Mouse (Mus musculus) lung, embryonic 15.5 days (tissue): ENCODE measurements around the gene Snrpa1. TPM values are rescaled to one million over a fixed set of nuclear protein-coding genes. Genes with fewer than 3 reads are reported as not detected.
"Not testable (repeated sequence)": the region's sequence is repeated elsewhere in the genome, so short reads cannot be mapped to it uniquely, and the experiment has no call there.

Experiments used
- ATAC-seq: fragments of 200-750 bp; cut with Nextera tagmentation; 2 replicates; pipeline ENCODE4 v1.8.0; 2017; ENCODE audit warnings: moderate number of reproducible peaks, borderline replicate concordance; ENCODE audit not compliant: low FRiP score, low TSS enrichment; ENCODE audit errors: extremely low read depth
- H3K27ac ChIP-seq: fragments of 300-500 bp; sonication (generic); 2 replicates; pipeline ENCODE4 v1.5.1; 2015; ENCODE audit warnings: moderate library complexity, mild to moderate bottlenecking, inconsistent platforms
- H3K27me3 ChIP-seq: fragments of 300-500 bp; sonication (generic); 2 replicates; pipeline ENCODE4 v1.6.1; 2015; ENCODE audit warnings: inconsistent platforms
- H3K36me3 ChIP-seq: fragments of 300-500 bp; sonication (generic); 2 replicates; pipeline ENCODE4 v1.6.1; 2015; ENCODE audit warnings: inconsistent platforms
- H3K4me1 ChIP-seq: fragments of 300-500 bp; sonication (generic); 2 replicates; pipeline ENCODE4 v1.6.1; 2015; ENCODE audit warnings: inconsistent platforms
- H3K4me2 ChIP-seq: fragments of 300-500 bp; sonication (generic); 2 replicates; pipeline ENCODE4 v1.6.1; 2015; ENCODE audit warnings: inconsistent platforms, mild to moderate bottlenecking, moderate library complexity
- H3K4me3 ChIP-seq: fragments of 300-500 bp; sonication (generic); 2 replicates; pipeline ENCODE4 v1.5.1; 2015; ENCODE audit warnings: mild to moderate bottlenecking, inconsistent platforms
- H3K9ac ChIP-seq: fragments of 300-500 bp; sonication (generic); 2 replicates; pipeline ENCODE4 v1.6.1; 2015; ENCODE audit warnings: inconsistent platforms
- H3K9me3 ChIP-seq: fragments of 300-500 bp; sonication (generic); 2 replicates; pipeline ENCODE4 v1.6.1; 2016; ENCODE audit warnings: inconsistent platforms
- WGBS: fragments of 180-500 bp; shearing (Covaris S2); methylation state at CpG from one replicate; pipeline ENCODE4 v1.1.7; 2015; 5-methylcytosine and 5-hydroxymethylcytosine counted together
- polyA plus RNA-seq: library from polyadenylated mRNA; unstranded; fragments of >200 nt; fragmentation: Nextera tagmentation; extraction: Ambion mirVana; gene quantifications from 2 replicates; pipeline ENCODE4 v1.2.1, GENCODE M21; 2015

Snrpa1 gene
- polyA plus RNA-seq, 1 experiment from 2014 or later = 177 TPM

- ATAC-seq = no peak; the same call in 1 of the 2 replicates
- Histone ChIP-seq H3K27me3 (no peaks in the 10 kb centered on the region), H3K9me3 (no peaks in the 10 kb centered on the region), H3K4me3 (no peak overlapping the region), H3K4me1 (no peaks in the 10 kb centered on the region), H3K36me3 (no peaks in the 10 kb centered on the region), H3K9ac (no peak overlapping the region), H3K27ac (no peak overlapping the region), H3K4me2 (no peak overlapping the region)
- WGBS = 75% methylated on average over 4 of the region's 4 CpGs
Measured at GRCm38 (mm10) chr7:66047975-66048374, 10.8 kb upstream of the Snrpa1 start.

- no peaks in the 10 kb centered on the region for H3K9me3 ChIP-seq
- H3K4me1 ChIP-seq = no peaks in the 10 kb centered on the region
- no peak overlapping the region for H3K9ac ChIP-seq
- H3K4me3 ChIP-seq = no peak overlapping the region
- no peak overlapping the region for H3K27ac ChIP-seq
- WGBS = 75% methylated on average over 12 of the region's 12 CpGs
- no peak overlapping the region for H3K4me2 ChIP-seq
- H3K27me3 ChIP-seq = no peaks in the 10 kb centered on the region
- ATAC-seq = no peak
- H3K36me3 ChIP-seq = no peaks in the 10 kb centered on the region
Measured at GRCm38 (mm10) chr7:66048446-66049230, 10.2 kb upstream of the Snrpa1 start.

- no peak overlapping the region for H3K9ac ChIP-seq
- H3K9me3 ChIP-seq = no peaks in the 10 kb centered on the region
- H3K36me3 ChIP-seq = no peaks in the 10 kb centered on the region
- H3K4me3 ChIP-seq = no peak overlapping the region
- H3K27ac ChIP-seq = no peak overlapping the region
- H3K4me1 ChIP-seq = no peaks in the 10 kb centered on the region
- H3K4me2 ChIP-seq = no peak overlapping the region
- H3K27me3 ChIP-seq = no peaks in the 10 kb centered on the region
- no peak for ATAC-seq
- WGBS = 85% methylated on average over 4 of the region's 4 CpGs
Measured at GRCm38 (mm10) chr7:66053946-66054483, 4.8 kb upstream of the Snrpa1 start.

GRCm38 (mm10) chr7:66055356-66055755, 3.4 kb upstream of the Snrpa1 start:
- H3K4me3 ChIP-seq, H3K9ac ChIP-seq, H3K4me1 ChIP-seq, H3K9me3 ChIP-seq, H3K27me3 ChIP-seq, H3K36me3 ChIP-seq, ATAC-seq, H3K4me2 ChIP-seq, H3K27ac ChIP-seq: not testable (repeated sequence)
- WGBS = 3% methylated on average over 2 of the region's 2 CpGs

- H3K27ac ChIP-seq = peak overlapping the region; percentile 75
- peaks cover 12% of the 10 kb centered on the region for H3K4me1 ChIP-seq
- H3K9me3 ChIP-seq = no peaks in the 10 kb centered on the region
- WGBS = under 1% methylated on average over 64 of the region's 64 CpGs
- peaks cover 27% of the 10 kb centered on the region for H3K36me3 ChIP-seq
- peak; percentile 96 for ATAC-seq
- peak overlapping the region; percentile 78 for H3K4me2 ChIP-seq
- H3K9ac ChIP-seq = peak overlapping the region; percentile 92
- no peaks in the 10 kb centered on the region for H3K27me3 ChIP-seq
- peak overlapping the region; percentile 99 for H3K4me3 ChIP-seq
Measured at GRCm38 (mm10) chr7:66060066-66060956, 1.5 kb downstream of the Snrpa1 start.

- Histone ChIP-seq H3K4me2 (peak overlapping the region; percentile 78), H3K4me3 (peak overlapping the region; percentile 99), H3K27me3 (no peaks in the 10 kb centered on the region), H3K27ac (0 out of 2 replicates have a peak overlapping the region, but pooled peaks have one; percentile 75), H3K36me3 (peaks cover 31% of the 10 kb centered on the region), H3K9me3 (no peaks in the 10 kb centered on the region), H3K4me1 (peaks cover 12% of the 10 kb centered on the region), H3K9ac (peak overlapping the region; percentile 92)
- ATAC-seq = no peak
- WGBS = under 1% methylated on average over 14 of the region's 14 CpGs
Measured at GRCm38 (mm10) chr7:66061057-66061456, 2.3 kb downstream of the Snrpa1 start.

GRCm38 (mm10) chr7:66076411-66076810, 17.6 kb downstream of the Snrpa1 start:
- H3K9me3 ChIP-seq = no peaks in the 10 kb centered on the region
- ATAC-seq = no peak
- no peaks in the 10 kb centered on the region for H3K27me3 ChIP-seq
- no peak overlapping the region for H3K27ac ChIP-seq
- H3K4me3 ChIP-seq = no peak overlapping the region
- H3K4me1 ChIP-seq = peaks cover 21% of the 10 kb centered on the region
- H3K4me2 ChIP-seq = no peak overlapping the region
- no peak overlapping the region for H3K9ac ChIP-seq
- peaks cover 54% of the 10 kb centered on the region for H3K36me3 ChIP-seq
- WGBS = 65% methylated on average over 2 of the region's 2 CpGs

GRCm38 (mm10) chr7:66079364-66080230, 20.8 kb downstream of the Snrpa1 start, which contains the start of gene Selenos:
TSS of gene Selenos (plus strand) at chr7:66079649.
- Histone ChIP-seq H3K4me3 (peak within 1 kb of the TSS; percentile 83), H3K27ac (peak within 1 kb of the TSS; percentile 82), H3K36me3 (peaks cover 49% of the 10 kb centered on the region), H3K27me3 (no peaks in the 10 kb centered on the region), H3K4me1 (peaks cover 21% of the 10 kb centered on the region), H3K9me3 (no peaks in the 10 kb centered on the region), H3K9ac (peak within 1 kb of the TSS; percentile 69), H3K4me2 (peak within 1 kb of the TSS; percentile 77)
- under 1% methylated on average over 65 of the region's 65 CpGs for WGBS
- ATAC-seq = peak; percentile 100

GRCm38 (mm10) chr7:66080231-66080613, 21.4 kb downstream of the Snrpa1 start:
- peaks cover 21% of the 10 kb centered on the region for H3K4me1 ChIP-seq
- peaks cover 49% of the 10 kb centered on the region for H3K36me3 ChIP-seq
- H3K27ac ChIP-seq = peak overlapping the region; percentile 82; the same call in 1 of the 2 replicates
- H3K9ac ChIP-seq = peak overlapping the region; percentile 69
- peak overlapping the region; percentile 83 for H3K4me3 ChIP-seq
- H3K9me3 ChIP-seq = no peaks in the 10 kb centered on the region
- peak overlapping the region; percentile 77 for H3K4me2 ChIP-seq
- no peak for ATAC-seq
- 24% methylated on average over 5 of the region's 5 CpGs for WGBS
- no peaks in the 10 kb centered on the region for H3K27me3 ChIP-seq

GRCm38 (mm10) chr7:66083757-66084156, 25.0 kb downstream of the Snrpa1 start:
- Histone ChIP-seq H3K4me1 (peaks cover 14% of the 10 kb centered on the region), H3K9ac (no peak overlapping the region), H3K4me2 (no peak overlapping the region), H3K27ac (no peak overlapping the region), H3K9me3 (no peaks in the 10 kb centered on the region), H3K36me3 (peaks cover 66% of the 10 kb centered on the region), H3K4me3 (no peak overlapping the region), H3K27me3 (no peaks in the 10 kb centered on the region)
- no peak for ATAC-seq
- WGBS = 78% methylated on average over 6 of the region's 6 CpGs

- Histone ChIP-seq H3K4me3 (no peak overlapping the region), H3K27ac (no peak overlapping the region), H3K4me2 (no peak overlapping the region), H3K27me3 (no peaks in the 10 kb centered on the region), H3K36me3 (peaks cover 72% of the 10 kb centered on the region), H3K4me1 (peaks cover 11% of the 10 kb centered on the region), H3K9ac (no peak overlapping the region), H3K9me3 (no peaks in the 10 kb centered on the region)
- WGBS = 74% methylated on average over 7 of the region's 7 CpGs
- no peak for ATAC-seq
Measured at GRCm38 (mm10) chr7:66084546-66084945, 25.7 kb downstream of the Snrpa1 start.
